Mouse (Mus musculus): ENCODE results near the gene Sema5b. TPM values are rescaled to one million over a fixed set of nuclear protein-coding genes. Genes with fewer than 3 reads are reported as not detected.
A peak's percentile ranks its signal among the peaks of the same experiment; 100 is the strongest.

Gene Sema5b
- polyA plus RNA-seq, 1 experiment from 2014 or later, result 0.56 TPM

DNA sequence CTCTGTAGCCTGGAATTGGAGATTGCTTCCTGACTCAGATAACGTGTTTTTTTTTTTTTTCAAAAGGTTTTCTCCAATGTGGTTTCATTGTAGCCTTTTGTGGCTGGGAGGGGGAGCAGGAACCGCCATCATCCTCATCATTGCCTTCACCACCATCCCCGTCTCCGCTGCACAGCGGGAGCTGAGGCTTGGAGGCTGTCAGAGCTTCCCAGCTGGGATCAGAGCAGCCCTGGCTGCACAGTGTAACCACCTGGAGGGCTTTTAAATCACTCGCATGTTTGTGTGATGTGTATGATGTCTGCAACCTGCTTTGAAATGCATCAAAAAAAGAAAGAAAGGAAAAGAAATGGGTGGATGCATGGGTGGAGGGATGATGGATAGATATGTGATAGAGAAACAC is 57.0 kb downstream of the Sema5b start:
- TF ChIP-seq CTCF (IDR thresholded peaks at IDR 0.05; ENCODE audit: low read depth) (no peak), EP300 (optimal IDR thresholded peaks at IDR 0.05) (no peak)

DNA sequence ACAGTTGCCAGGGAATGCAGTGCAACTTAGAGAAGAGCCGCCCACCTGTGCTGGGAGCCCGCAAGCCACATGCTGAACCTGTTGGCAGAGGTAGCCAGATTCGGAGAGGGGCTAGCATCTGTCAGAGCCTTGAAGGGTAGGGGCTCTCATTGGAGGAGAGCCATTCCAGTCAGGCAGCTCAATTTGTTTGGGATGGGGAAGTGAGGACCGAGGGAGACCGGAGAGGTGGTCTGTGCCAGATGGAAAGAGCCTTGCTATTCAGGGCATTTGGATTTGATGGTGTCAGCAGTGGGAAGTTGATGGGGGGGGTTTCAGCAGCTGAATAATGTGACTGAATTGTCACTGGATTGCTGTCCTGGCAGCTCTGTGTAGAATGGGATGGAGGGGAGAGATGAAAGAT is 57.9 kb downstream of the Sema5b start:
- Histone ChIP-seq H3K36me3 (ENCODE audit: control insufficient read depth, insufficient read depth, low read length) (no peaks in the 10 kb centered on the region), H3K27me3 (ENCODE audit: control insufficient read depth, insufficient read depth, low read length) (no peaks in the 10 kb centered on the region), H3K4me1 (replicated peaks; ENCODE audit: control insufficient read depth, insufficient read depth) (no peaks in the 10 kb centered on the region), H3K9ac (ENCODE audit: low read length) (no peak overlapping the region), H3K27ac (replicated peaks) (no peak overlapping the region), H3K4me2 (replicated peaks; ENCODE audit: low read depth) (no peak overlapping the region), H3K9me3 (ENCODE audit: control insufficient read depth, low read length) (no peaks in the 10 kb centered on the region), H3K4me3 (ENCODE audit: low read depth, low read length) (no peak overlapping the region)
- DNase-seq (ENCODE audit: low spot score), result no peak
- 63% methylated on average over 5 of the region's 5 CpGs for WGBS
- no peak for ATAC-seq (ENCODE audit: low FRiP score, low TSS enrichment)
- no peak for TF ChIP-seq CTCF (IDR thresholded peaks at IDR 0.05; ENCODE audit: low read depth)
- TF ChIP-seq EP300 (optimal IDR thresholded peaks at IDR 0.05), result no peak

More for the DNA sequence above, 57.0 kb downstream of the Sema5b start:
- no peaks in the 10 kb centered on the region for H3K36me3 ChIP-seq (ENCODE audit: control insufficient read depth, insufficient read depth, low read length)
- no peaks in the 10 kb centered on the region for H3K27me3 ChIP-seq (ENCODE audit: control insufficient read depth, insufficient read depth, low read length)
- no peak for ATAC-seq (ENCODE audit: low FRiP score, low TSS enrichment)
- 36% methylated on average over 6 of the region's 6 CpGs for WGBS
- no peak overlapping the region for H3K9ac ChIP-seq (ENCODE audit: low read length)
- no peaks in the 10 kb centered on the region for H3K9me3 ChIP-seq (ENCODE audit: control insufficient read depth, low read length)
- H3K4me3 ChIP-seq (ENCODE audit: low read depth, low read length), result no peak overlapping the region
- H3K4me2 ChIP-seq (replicated peaks; ENCODE audit: low read depth), result no peak overlapping the region
- no peaks in the 10 kb centered on the region for H3K4me1 ChIP-seq (replicated peaks; ENCODE audit: control insufficient read depth, insufficient read depth)
- no peak overlapping the region for H3K27ac ChIP-seq (replicated peaks)
- DNase-seq (ENCODE audit: low spot score), result no peak

- 84% methylated on average over 5 of the region's 5 CpGs for WGBS
- Histone ChIP-seq H3K4me2 (replicated peaks; ENCODE audit: low read depth) (no peak overlapping the region), H3K9me3 (ENCODE audit: control insufficient read depth, low read length) (no peaks in the 10 kb centered on the region), H3K27me3 (ENCODE audit: control insufficient read depth, insufficient read depth, low read length) (no peaks in the 10 kb centered on the region), H3K36me3 (ENCODE audit: control insufficient read depth, insufficient read depth, low read length) (no peaks in the 10 kb centered on the region), H3K4me1 (replicated peaks; ENCODE audit: control insufficient read depth, insufficient read depth) (no peaks in the 10 kb centered on the region), H3K4me3 (ENCODE audit: low read depth, low read length) (no peak overlapping the region), H3K27ac (replicated peaks) (no peak overlapping the region), H3K9ac (ENCODE audit: low read length) (no peak overlapping the region)
- no peak for DNase-seq (ENCODE audit: low spot score)
- TF ChIP-seq EP300 (optimal IDR thresholded peaks at IDR 0.05) (no peak), CTCF (IDR thresholded peaks at IDR 0.05; ENCODE audit: low read depth) (no peak)
- no peak for ATAC-seq (ENCODE audit: low FRiP score, low TSS enrichment)
Measured at GRCm38 (mm10) chr16:35600282-35600681, 59.3 kb downstream of the Sema5b start.

DNA sequence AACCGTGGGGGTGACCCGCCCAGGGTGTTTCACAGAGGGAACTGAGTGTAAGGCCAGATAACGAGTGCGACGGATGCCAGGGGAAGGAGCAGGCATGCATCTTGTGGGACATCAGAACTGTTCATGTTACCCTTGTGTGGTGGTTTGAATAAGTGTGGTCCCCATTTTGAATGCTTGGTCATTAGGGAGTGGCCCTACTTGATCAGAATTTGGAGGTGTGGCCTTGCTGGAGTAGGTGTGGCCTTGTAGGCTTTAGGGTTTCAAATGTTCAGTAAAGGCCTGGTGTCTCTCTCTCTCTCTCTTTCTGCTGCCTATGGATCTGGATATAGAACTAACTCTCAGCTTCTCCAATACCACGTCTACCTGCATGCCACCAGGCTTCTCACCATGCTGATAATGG is 60.5 kb downstream of the Sema5b start:
- H3K27me3 ChIP-seq (ENCODE audit: control insufficient read depth, insufficient read depth, low read length), result no peaks in the 10 kb centered on the region
- no peaks in the 10 kb centered on the region for H3K4me1 ChIP-seq (replicated peaks; ENCODE audit: control insufficient read depth, insufficient read depth)
- no peaks in the 10 kb centered on the region for H3K36me3 ChIP-seq (ENCODE audit: control insufficient read depth, insufficient read depth, low read length)
- no peaks in the 10 kb centered on the region for H3K9me3 ChIP-seq (ENCODE audit: control insufficient read depth, low read length)
- 92% methylated on average over 6 of the region's 6 CpGs for WGBS
- TF ChIP-seq EP300 (optimal IDR thresholded peaks at IDR 0.05), result no peak
- TF ChIP-seq CTCF (IDR thresholded peaks at IDR 0.05; ENCODE audit: low read depth), result no peak
- no peak overlapping the region for H3K4me3 ChIP-seq (ENCODE audit: low read depth, low read length)
- no peak overlapping the region for H3K9ac ChIP-seq (ENCODE audit: low read length)
- no peak for DNase-seq (ENCODE audit: low spot score)
- no peak overlapping the region for H3K4me2 ChIP-seq (replicated peaks; ENCODE audit: low read depth)
- ATAC-seq (ENCODE audit: low FRiP score, low TSS enrichment), result no peak
- H3K27ac ChIP-seq (replicated peaks), result no peak overlapping the region

DNA sequence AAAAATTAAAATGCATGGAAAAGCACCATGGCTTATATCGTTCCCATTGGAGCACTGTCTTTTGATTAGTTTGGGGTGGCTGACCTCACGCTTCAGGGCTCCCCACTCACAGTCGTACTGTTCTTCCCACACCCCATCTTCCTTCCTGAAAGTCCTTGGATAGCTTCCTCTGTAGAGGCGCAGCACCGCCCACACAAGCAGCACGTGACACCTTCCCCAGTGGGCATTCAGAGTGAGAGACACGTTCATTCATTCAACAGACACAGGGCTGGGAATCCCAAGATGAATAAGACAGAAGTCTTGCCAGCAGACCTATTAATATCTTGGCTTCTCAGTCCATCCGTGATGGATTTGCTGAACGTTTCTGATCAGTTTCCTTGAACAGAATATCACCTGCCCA is 61.6 kb downstream of the Sema5b start:
- no peak for ATAC-seq (ENCODE audit: low FRiP score, low TSS enrichment)
- no peaks in the 10 kb centered on the region for H3K9me3 ChIP-seq (ENCODE audit: control insufficient read depth, low read length)
- TF ChIP-seq CTCF (IDR thresholded peaks at IDR 0.05; ENCODE audit: low read depth), result no peak
- TF ChIP-seq EP300 (optimal IDR thresholded peaks at IDR 0.05), result no peak

GRCm38 (mm10) chr16:35603729-35604522 is 63.0 kb downstream of the Sema5b start:
- TF ChIP-seq EP300 (optimal IDR thresholded peaks at IDR 0.05), result no peak
- no peak for TF ChIP-seq CTCF (IDR thresholded peaks at IDR 0.05; ENCODE audit: low read depth)
- Histone ChIP-seq H3K9me3 (ENCODE audit: control insufficient read depth, low read length) (no peaks in the 10 kb centered on the region), H3K4me3 (ENCODE audit: low read depth, low read length) (no peak overlapping the region), H3K4me1 (replicated peaks; ENCODE audit: control insufficient read depth, insufficient read depth) (no peaks in the 10 kb centered on the region), H3K27ac (replicated peaks) (no peak overlapping the region), H3K36me3 (ENCODE audit: control insufficient read depth, insufficient read depth, low read length) (no peaks in the 10 kb centered on the region), H3K9ac (ENCODE audit: low read length) (no peak overlapping the region), H3K27me3 (ENCODE audit: control insufficient read depth, insufficient read depth, low read length) (no peaks in the 10 kb centered on the region), H3K4me2 (replicated peaks; ENCODE audit: low read depth) (0 out of 2 replicates have a peak overlapping the region, but pooled peaks have one; percentile 3)
- peak; percentile 22 for DNase-seq (ENCODE audit: low spot score)
- peak; percentile 21; the same call in 1 of the 2 replicates for ATAC-seq (ENCODE audit: low FRiP score, low TSS enrichment)
- WGBS, result 43% methylated on average over 20 of the region's 20 CpGs

More for the DNA sequence above, 61.6 kb downstream of the Sema5b start:
- Histone ChIP-seq H3K4me2 (replicated peaks; ENCODE audit: low read depth) (no peak overlapping the region), H3K36me3 (ENCODE audit: control insufficient read depth, insufficient read depth, low read length) (no peaks in the 10 kb centered on the region), H3K4me1 (replicated peaks; ENCODE audit: control insufficient read depth, insufficient read depth) (no peaks in the 10 kb centered on the region), H3K4me3 (ENCODE audit: low read depth, low read length) (no peak overlapping the region), H3K9ac (ENCODE audit: low read length) (no peak overlapping the region), H3K27me3 (ENCODE audit: control insufficient read depth, insufficient read depth, low read length) (no peaks in the 10 kb centered on the region), H3K27ac (replicated peaks) (no peak overlapping the region)
- DNase-seq (ENCODE audit: low spot score), result no peak
- 70% methylated on average over 9 of the region's 9 CpGs for WGBS
